ENCODE assay signal across 9 mouse cellular contexts in genomic region chr1:191808688-191809223, GRCm38 (mm10). TPM values are rescaled to one million over a fixed set of nuclear protein-coding genes. Genes with fewer than 3 reads are reported as not detected.
DNase-seq lines count a peak whose midpoint lies in the region; ATAC-seq lines count a peak whose summit lies in the region.
"Had no signal": no experiment of that assay in that cellular context is flagged by ENCODE, and none has a peak within 500 bp of the region (broad histone marks: within the 10 kb centered on the region; RNA-seq: fewer than 3 reads in every experiment).

No protein-coding gene starts in this region.

- no peak for DNase-seq in heart, adult 8-10 months (ENCODE audit: low spot score)
- DNase-seq in MN1 (ENCODE audit: low spot score) = peak; percentile 83
- DNase-seq in cerebellum, adult 18-20 months = peak; percentile 90 to 91
- peak; percentile 79 to 82 for DNase-seq in layer of hippocampus, postnatal 14 days (ENCODE audit: low spot score in 2 of 2)
- DNase-seq in spleen, adult 18-20 months = no peak
- DNase-seq in thymus, postnatal 36 days = no peak
- no peak for DNase-seq in spleen, postnatal 10 days (ENCODE audit: low spot score in 2 of 2)

- H3K27ac ChIP-seq in heart, embryonic 13.5 days (replicated peaks) = peak overlapping the region; percentile 21; the same call in 1 of the 2 replicates
- H3K27ac ChIP-seq: limb, embryonic 12.5 days had no signal

- no peak overlapping the region for H3K9ac ChIP-seq in heart, embryonic 13.5 days
- H3K9ac ChIP-seq: limb, embryonic 12.5 days had no signal

- 61% methylated on average over 12 of the region's 12 CpGs for WGBS in heart, embryonic 13.5 days

- no peak overlapping the region for H3K4me3 ChIP-seq in heart, embryonic 13.5 days
- H3K4me3 ChIP-seq: limb, embryonic 12.5 days had no signal

- H3K27me3 ChIP-seq in heart, embryonic 13.5 days (replicated peaks) = no peaks in the 10 kb centered on the region
- H3K27me3 ChIP-seq: limb, embryonic 12.5 days had no signal

- no peaks in the 10 kb centered on the region for H3K36me3 ChIP-seq in heart, embryonic 13.5 days
- H3K36me3 ChIP-seq: limb, embryonic 12.5 days had no signal

- H3K4me1 ChIP-seq in heart, embryonic 13.5 days = peaks cover 9% of the 10 kb centered on the region
- H3K4me1 ChIP-seq: limb, embryonic 12.5 days had no signal

- no peak overlapping the region for H3K4me2 ChIP-seq in heart, embryonic 13.5 days
- H3K4me2 ChIP-seq: limb, embryonic 12.5 days had no signal

- peaks cover 7% of the 10 kb centered on the region for H3K9me3 ChIP-seq in heart, embryonic 13.5 days
- H3K9me3 ChIP-seq: limb, embryonic 12.5 days had no signal

- no peak for ATAC-seq in heart, embryonic 13.5 days (ENCODE audit: extremely low read depth, insufficient number of reproducible peaks, low FRiP score, low TSS enrichment)

RNA-seq across cellular contexts. Expression of gene Nek2, which starts 12.5 kb away (rescaled TPM):
- polyA plus RNA-seq in heart, embryonic 13.5 days (2015; fragmentation: Nextera tagmentation; extraction: Ambion mirVana) = 31.7 and 33.9 TPM in 2 replicates
- under 1 TPM in 3 of 4 experiments, not detected in 1; 0.11 to 0.52 (median 0.31) TPM for total RNA-seq in heart, adult 8-10 months (2022)
- 1 to 10 TPM; 1.6 to 2.9 TPM for total RNA-seq in layer of hippocampus, postnatal 14 days (2021)

Comparison
In these comparisons a context has a peak if more than half of its experiments do, and no peak if none do; other contexts are left out.
1. DNase-seq: peak in MN1 (single experiment), cerebellum, adult 18-20 months (2 of 2) and layer of hippocampus, postnatal 14 days (2 of 2); none in heart, adult 8-10 months (single experiment), spleen, adult 18-20 months (0 of 2), thymus, postnatal 36 days (0 of 2) and spleen, postnatal 10 days (0 of 2).